Mouse (Mus musculus): ENCODE measurements around the gene Skap1. TPM values are rescaled to one million over a fixed set of nuclear protein-coding genes. Genes with fewer than 3 reads are reported as not detected.

Skap1 gene
- polyA plus RNA-seq, 2 experiments, result 0.11 to 0.14 TPM

- Histone ChIP-seq H3K4me2 (ENCODE audit: low read depth) (no peak overlapping the region), H3K9me3 (ENCODE audit: control insufficient read depth, low read length) (no peaks in the 10 kb centered on the region), H3K27ac (no peak overlapping the region), H3K9ac (replicated peaks) (no peak overlapping the region), H3K36me3 (replicated peaks; ENCODE audit: control insufficient read depth, insufficient read depth, low read depth) (peaks cover 42% of the 10 kb centered on the region), H3K4me3 (ENCODE audit: insufficient read depth in 1 of 2, low read depth in 2 of 2, low read length in 2 of 2) (no peak overlapping the region), H3K4me1 (replicated peaks; ENCODE audit: control insufficient read depth in 2 of 2, insufficient read depth in 2 of 2, low read length in 1 of 2) (no peaks in the 10 kb centered on the region), H3K27me3 (ENCODE audit: control insufficient read depth, insufficient read depth, low read length) (no peaks in the 10 kb centered on the region)
- 75% methylated on average over 2 of the region's 2 CpGs for WGBS (ENCODE audit: insufficient replicate concordance)
- TF ChIP-seq EP300 (IDR thresholded peaks at IDR 0.05; ENCODE audit: low read depth) (no peak), CTCF (IDR thresholded peaks at IDR 0.05; ENCODE audit: low read depth) (no peak)
- DNase-seq (ENCODE audit: low read depth in 3 of 3, low spot score in 3 of 3) (no peak), ATAC-seq (ENCODE audit: insufficient read depth) (no peak)
These were observed 335.1 kb downstream of the Skap1 start for GRCm38 (mm10) chr11:96799511-96799910.

- Histone ChIP-seq H3K27ac (no peak overlapping the region), H3K4me3 (ENCODE audit: insufficient read depth in 1 of 2, low read depth in 2 of 2, low read length in 2 of 2) (no peak overlapping the region), H3K36me3 (replicated peaks; ENCODE audit: control insufficient read depth, insufficient read depth, low read depth) (peaks cover 84% of the 10 kb centered on the region), H3K27me3 (ENCODE audit: control insufficient read depth, insufficient read depth, low read length) (no peaks in the 10 kb centered on the region), H3K4me2 (ENCODE audit: low read depth) (no peak overlapping the region), H3K9me3 (ENCODE audit: control insufficient read depth, low read length) (no peaks in the 10 kb centered on the region), H3K9ac (replicated peaks) (no peak overlapping the region), H3K4me1 (replicated peaks; ENCODE audit: control insufficient read depth in 2 of 2, insufficient read depth in 2 of 2, low read length in 1 of 2) (no peaks in the 10 kb centered on the region)
- 66% methylated on average over 5 of the region's 5 CpGs for WGBS (ENCODE audit: insufficient replicate concordance)
- DNase-seq (ENCODE audit: low read depth in 3 of 3, low spot score in 3 of 3) (no peak), ATAC-seq (ENCODE audit: insufficient read depth) (no peak)
- TF ChIP-seq CTCF (IDR thresholded peaks at IDR 0.05; ENCODE audit: low read depth) (no peak), EP300 (IDR thresholded peaks at IDR 0.05; ENCODE audit: low read depth) (no peak)
These were observed 341.2 kb downstream of the Skap1 start for GRCm38 (mm10) chr11:96805606-96806005.

GRCm38 (mm10) chr11:96808066-96808465 lies 343.7 kb downstream of the Skap1 start:
- DNase-seq (ENCODE audit: low read depth in 3 of 3, low spot score in 3 of 3) (no peak), ATAC-seq (ENCODE audit: insufficient read depth) (no peak)
- 41% methylated on average over 1 of the region's 1 CpGs for WGBS (ENCODE audit: insufficient replicate concordance)
- no peak overlapping the region for H3K9ac ChIP-seq (replicated peaks)
- H3K9me3 ChIP-seq (ENCODE audit: control insufficient read depth, low read length), result no peaks in the 10 kb centered on the region
- no peaks in the 10 kb centered on the region for H3K4me1 ChIP-seq (replicated peaks; ENCODE audit: control insufficient read depth in 2 of 2, insufficient read depth in 2 of 2, low read length in 1 of 2)
- H3K27me3 ChIP-seq (ENCODE audit: control insufficient read depth, insufficient read depth, low read length), result no peaks in the 10 kb centered on the region
- H3K36me3 ChIP-seq (replicated peaks; ENCODE audit: control insufficient read depth, insufficient read depth, low read depth), result peaks cover 60% of the 10 kb centered on the region
- TF ChIP-seq EP300 (IDR thresholded peaks at IDR 0.05; ENCODE audit: low read depth) (no peak), CTCF (IDR thresholded peaks at IDR 0.05; ENCODE audit: low read depth) (peak; percentile 39; the same call in 1 of the 2 replicates)
- no peak overlapping the region for H3K4me3 ChIP-seq (ENCODE audit: insufficient read depth in 1 of 2, low read depth in 2 of 2, low read length in 2 of 2)
- no peak overlapping the region for H3K27ac ChIP-seq
- no peak overlapping the region for H3K4me2 ChIP-seq (ENCODE audit: low read depth)

Other genes starting within 250 kb of the Skap1 start
- gene Hoxb9, start 193.1 kb upstream of the Skap1 start, polyA plus RNA-seq (2012; rRNA removed), result 0.01 and 0.03 TPM in 2 replicates
- gene Hoxb9, start 193.1 kb upstream of the Skap1 start, polyA plus RNA-seq (2014; fragmentation: Nextera tagmentation; extraction: Ambion mirVana), result not detected in 2 replicates
- gene Hoxb8, start 182.7 kb upstream of the Skap1 start, polyA plus RNA-seq (2012; rRNA removed), result 0.03 and 0.05 TPM in 2 replicates
- gene Hoxb8, start 182.7 kb upstream of the Skap1 start, polyA plus RNA-seq (2014; fragmentation: Nextera tagmentation; extraction: Ambion mirVana), result not detected in 2 replicates
- gene Hoxb7, start 178.0 kb upstream of the Skap1 start, polyA plus RNA-seq (2012; rRNA removed), result 0.02 and 0.06 TPM in 2 replicates
- 0.10 and 0.19 TPM in 2 replicates for gene Hoxb7, start 178.0 kb upstream of the Skap1 start, polyA plus RNA-seq (2014; fragmentation: Nextera tagmentation; extraction: Ambion mirVana)
- gene Hoxb6, start 172.1 kb upstream of the Skap1 start, polyA plus RNA-seq (2012; rRNA removed), result 0.02 and 0.13 TPM in 2 replicates
- not detected in 2 replicates for gene Hoxb6, start 172.1 kb upstream of the Skap1 start, polyA plus RNA-seq (2014; fragmentation: Nextera tagmentation; extraction: Ambion mirVana)
- gene Hoxb5, start 161.3 kb upstream of the Skap1 start, polyA plus RNA-seq (2012; rRNA removed), result 0.23 and 0.32 TPM in 2 replicates
- 0.06 and 0.24 TPM in 2 replicates for gene Hoxb5, start 161.3 kb upstream of the Skap1 start, polyA plus RNA-seq (2014; fragmentation: Nextera tagmentation; extraction: Ambion mirVana)
- 0.31 and 0.48 TPM in 2 replicates for gene Hoxb4, start 146.3 kb upstream of the Skap1 start, polyA plus RNA-seq (2012; rRNA removed)
- 0.06 and 0.09 TPM in 2 replicates for gene Hoxb4, start 146.3 kb upstream of the Skap1 start, polyA plus RNA-seq (2014; fragmentation: Nextera tagmentation; extraction: Ambion mirVana)
- gene Hoxb3, start 141.3 kb upstream of the Skap1 start, polyA plus RNA-seq (2012; rRNA removed), result 0.38 and 0.66 TPM in 2 replicates
- not detected in 2 replicates for gene Hoxb3, start 141.3 kb upstream of the Skap1 start, polyA plus RNA-seq (2014; fragmentation: Nextera tagmentation; extraction: Ambion mirVana)
- 1.1 TPM in 2 replicates for gene Hoxb2, start 114.1 kb upstream of the Skap1 start, polyA plus RNA-seq (2012; rRNA removed)
- 0.51 and 0.75 TPM in 2 replicates for gene Hoxb2, start 114.1 kb upstream of the Skap1 start, polyA plus RNA-seq (2014; fragmentation: Nextera tagmentation; extraction: Ambion mirVana)
- 0.02 TPM in 2 replicates for gene Hoxb1, start 98.8 kb upstream of the Skap1 start, polyA plus RNA-seq (2012; rRNA removed)
- not detected in 2 replicates for gene Hoxb1, start 98.8 kb upstream of the Skap1 start, polyA plus RNA-seq (2014; fragmentation: Nextera tagmentation; extraction: Ambion mirVana)